Mouse (Mus musculus): Measurements from ENCODE around the gene Pgm1. TPM values are rescaled to one million over a fixed set of nuclear protein-coding genes. Genes with fewer than 3 reads are reported as not detected.

Pgm1 gene
- total RNA-seq, 2 experiments from 2014 or later = 24.7 to 37.9 TPM

GRCm38 (mm10) chr4:99953904-99954303 lies 24.7 kb downstream of the Pgm1 start:
- no peak for ATAC-seq (replicated peaks; ENCODE audit: poor library complexity, severe bottlenecking)

- no peak for ATAC-seq (replicated peaks; ENCODE audit: poor library complexity, severe bottlenecking)
Measured at GRCm38 (mm10) chr4:99955396-99955795, 26.2 kb downstream of the Pgm1 start.

- no peak for ATAC-seq (replicated peaks; ENCODE audit: poor library complexity, severe bottlenecking)
Measured at GRCm38 (mm10) chr4:99957186-99957585, 28.0 kb downstream of the Pgm1 start.

- peak; percentile 71 for ATAC-seq (replicated peaks; ENCODE audit: poor library complexity, severe bottlenecking)
Measured at GRCm38 (mm10) chr4:99958084-99958815, 29.0 kb downstream of the Pgm1 start.

DNA sequence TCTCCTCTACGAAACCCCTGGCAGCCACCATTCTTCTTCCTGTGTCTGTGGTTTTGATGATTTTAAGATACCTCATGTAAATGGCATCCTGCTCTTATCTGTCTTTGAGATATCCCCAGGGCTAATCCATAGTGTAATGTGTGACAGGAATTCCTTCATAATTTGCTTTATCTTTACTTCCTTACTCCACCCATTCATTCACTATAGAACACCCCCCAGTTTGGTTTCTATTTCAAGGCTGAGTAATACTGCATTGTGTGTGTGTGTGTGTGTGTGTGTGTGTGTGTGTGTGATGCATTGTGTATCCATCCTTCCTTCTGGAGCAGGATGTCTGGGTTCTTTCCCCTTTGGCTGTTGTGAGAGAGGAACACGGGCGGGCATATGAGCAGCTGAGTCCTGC lies 30.1 kb downstream of the Pgm1 start:
- no peak for ATAC-seq (replicated peaks; ENCODE audit: poor library complexity, severe bottlenecking)

GRCm38 (mm10) chr4:99966555-99966954 lies 37.3 kb downstream of the Pgm1 start:
- no peak for ATAC-seq (replicated peaks; ENCODE audit: poor library complexity, severe bottlenecking)

DNA sequence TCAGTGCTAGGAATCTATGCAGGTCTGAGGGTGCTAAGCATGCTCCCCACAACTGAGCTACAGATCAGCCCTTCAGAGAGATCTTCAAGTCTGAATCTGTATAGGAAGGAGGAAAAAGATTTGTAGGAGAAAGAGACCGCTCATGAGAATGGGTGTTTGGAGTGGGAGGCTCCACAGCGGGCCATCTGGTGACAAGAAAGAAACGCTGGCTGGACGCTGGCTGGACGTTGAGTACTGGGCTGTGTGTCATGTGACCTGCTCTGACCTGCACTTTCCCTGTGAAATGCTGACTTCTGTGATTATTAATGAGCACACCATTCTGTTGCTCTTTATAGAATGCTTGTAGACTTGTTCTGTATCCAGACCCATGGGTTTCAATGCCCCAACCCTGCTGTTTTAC lies 40.1 kb downstream of the Pgm1 start:
- ATAC-seq (replicated peaks; ENCODE audit: poor library complexity, severe bottlenecking) = no peak

DNA sequence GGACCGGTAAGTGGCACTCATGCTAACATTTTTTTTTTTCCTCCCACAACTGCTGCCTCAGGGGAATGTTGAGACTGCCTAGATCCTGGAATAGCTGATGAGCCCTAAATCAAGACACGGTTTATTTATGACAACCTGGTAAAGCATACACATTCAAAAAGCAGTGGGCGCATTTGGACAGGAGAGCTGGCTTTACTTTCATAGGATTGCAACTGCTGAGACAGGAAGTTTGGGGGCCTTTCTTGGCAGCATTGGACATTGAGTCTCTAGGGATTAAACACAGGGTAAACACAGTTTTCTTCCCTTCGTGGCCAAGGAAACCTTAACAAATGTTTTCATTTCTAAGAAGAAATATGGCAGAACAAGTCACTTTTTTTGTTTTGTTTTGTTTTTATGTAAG lies 40.9 kb downstream of the Pgm1 start:
- no peak for ATAC-seq (replicated peaks; ENCODE audit: poor library complexity, severe bottlenecking)

GRCm38 (mm10) chr4:99972886-99973285 lies 43.7 kb downstream of the Pgm1 start:
- no peak for ATAC-seq (replicated peaks; ENCODE audit: poor library complexity, severe bottlenecking)

DNA sequence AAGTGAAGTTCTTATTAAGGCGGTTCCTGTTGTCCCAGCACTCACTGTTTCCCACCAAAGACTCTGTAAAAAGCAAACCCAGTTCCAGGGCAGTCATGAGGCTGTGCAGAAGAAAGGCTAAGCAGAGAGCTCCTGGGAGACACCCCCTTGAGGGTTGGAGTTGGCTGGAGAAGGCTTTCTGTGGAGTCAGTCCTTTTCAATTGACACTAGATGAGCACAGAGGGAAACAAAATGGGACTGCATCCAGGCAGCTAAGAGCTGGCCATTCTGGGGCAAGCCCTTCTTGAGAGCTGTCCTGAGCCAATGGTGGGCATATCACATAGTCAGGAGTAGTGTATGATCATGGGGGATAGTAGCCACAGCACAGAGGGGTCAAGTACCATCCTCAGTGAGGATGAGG lies 44.7 kb downstream of the Pgm1 start:
- no peak for ATAC-seq (replicated peaks; ENCODE audit: poor library complexity, severe bottlenecking)

DNA sequence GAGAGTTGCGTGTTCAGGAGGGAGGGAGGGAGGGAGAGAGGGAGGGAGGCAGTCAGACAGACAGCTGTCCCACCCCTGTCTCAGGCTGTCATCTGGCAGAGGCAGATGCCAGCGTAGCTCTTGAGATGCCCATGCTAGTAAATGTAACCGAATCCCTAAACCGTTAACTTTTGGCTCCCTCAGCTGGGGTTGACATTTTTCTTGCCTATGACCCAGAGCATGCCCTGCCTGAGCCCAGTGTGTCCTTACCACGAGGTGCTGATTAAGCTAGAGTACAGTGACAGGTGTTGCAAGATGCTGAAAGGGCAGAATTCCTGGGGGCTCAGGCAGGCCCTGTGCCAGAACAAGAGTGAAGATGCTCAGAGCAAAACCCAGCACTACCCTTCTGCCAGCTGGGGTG lies 45.2 kb downstream of the Pgm1 start:
- ATAC-seq (replicated peaks; ENCODE audit: poor library complexity, severe bottlenecking) = no peak

- ATAC-seq (replicated peaks; ENCODE audit: poor library complexity, severe bottlenecking) = no peak
Measured at GRCm38 (mm10) chr4:99979326-99979725, 50.1 kb downstream of the Pgm1 start.

GRCm38 (mm10) chr4:99981216-99981615 lies 52.0 kb downstream of the Pgm1 start:
- no peak for ATAC-seq (replicated peaks; ENCODE audit: poor library complexity, severe bottlenecking)

DNA sequence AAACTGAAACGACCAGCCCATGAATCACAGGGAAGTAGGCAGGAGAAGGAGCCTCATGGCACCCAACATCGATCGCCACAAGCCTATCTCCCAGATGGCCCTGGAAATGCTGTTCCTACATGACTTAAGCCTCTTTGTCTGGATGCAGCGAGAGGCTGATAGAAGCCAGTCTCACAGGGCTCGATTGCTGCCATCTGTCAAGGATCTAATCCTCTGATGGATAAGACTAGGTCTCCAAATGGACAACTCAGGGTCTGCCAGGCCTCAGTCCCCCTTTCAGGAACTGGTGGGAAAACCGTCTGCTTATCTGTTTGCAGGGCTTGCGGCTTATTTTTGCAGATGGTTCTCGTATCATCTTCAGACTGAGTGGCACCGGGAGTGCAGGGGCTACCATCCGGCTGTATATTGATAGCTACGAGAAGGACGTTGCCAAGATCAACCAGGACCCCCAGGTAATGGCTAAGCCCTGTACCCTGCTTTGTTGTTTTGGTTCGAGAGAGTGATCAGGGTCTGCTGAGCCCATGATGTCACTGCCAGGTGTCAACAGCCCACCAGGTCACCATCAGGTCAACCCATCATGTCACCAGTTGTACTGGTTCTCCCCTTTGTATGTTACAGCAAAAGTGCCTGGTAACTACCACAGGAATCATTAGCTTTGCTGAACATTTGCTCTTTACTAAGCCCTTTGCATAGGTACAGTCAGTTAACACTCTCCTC lies 54.6 kb downstream of the Pgm1 start:
- ATAC-seq (replicated peaks; ENCODE audit: poor library complexity, severe bottlenecking) = no peak

DNA sequence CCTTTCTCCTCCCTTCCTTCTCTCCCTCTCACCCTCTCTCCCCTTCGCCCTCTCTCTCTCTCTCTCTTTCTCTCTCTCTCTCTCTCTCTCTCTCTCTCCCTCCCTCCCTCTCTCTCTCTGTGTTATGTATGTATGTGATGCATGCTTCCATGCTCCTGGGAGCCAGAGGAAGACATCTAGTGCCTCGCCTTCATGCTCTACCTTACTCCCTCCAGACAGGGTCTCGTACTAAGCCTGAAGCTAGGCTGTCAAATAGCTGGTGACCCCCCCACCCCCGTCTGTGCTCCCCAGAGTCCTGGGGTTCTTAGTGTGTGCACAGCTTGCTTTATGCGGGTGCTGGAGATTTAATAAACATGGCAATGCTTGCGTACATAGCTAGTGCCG lies 55.1 kb downstream of the Pgm1 start:
- no peak for ATAC-seq (replicated peaks; ENCODE audit: poor library complexity, severe bottlenecking)

DNA sequence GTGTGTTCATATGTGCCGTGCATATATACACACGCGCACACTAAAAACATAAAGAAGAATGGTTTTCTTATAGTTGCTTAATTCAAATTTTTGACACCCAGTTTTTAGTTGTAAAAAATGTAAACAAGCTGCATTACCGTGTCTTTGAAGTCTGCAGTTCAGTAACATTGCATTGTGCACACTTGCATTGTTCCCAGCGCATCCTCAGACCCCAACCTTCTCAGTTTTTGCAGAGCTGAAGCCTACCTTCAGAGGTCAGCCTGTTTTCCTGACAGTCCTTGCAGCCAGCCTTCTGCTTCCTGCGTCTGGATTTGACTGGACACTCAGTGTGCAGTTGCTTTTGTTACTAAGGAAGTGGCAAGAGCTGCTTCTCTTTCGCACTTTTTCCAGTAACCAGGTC lies 55.9 kb downstream of the Pgm1 start:
- ATAC-seq (replicated peaks; ENCODE audit: poor library complexity, severe bottlenecking) = no peak

DNA sequence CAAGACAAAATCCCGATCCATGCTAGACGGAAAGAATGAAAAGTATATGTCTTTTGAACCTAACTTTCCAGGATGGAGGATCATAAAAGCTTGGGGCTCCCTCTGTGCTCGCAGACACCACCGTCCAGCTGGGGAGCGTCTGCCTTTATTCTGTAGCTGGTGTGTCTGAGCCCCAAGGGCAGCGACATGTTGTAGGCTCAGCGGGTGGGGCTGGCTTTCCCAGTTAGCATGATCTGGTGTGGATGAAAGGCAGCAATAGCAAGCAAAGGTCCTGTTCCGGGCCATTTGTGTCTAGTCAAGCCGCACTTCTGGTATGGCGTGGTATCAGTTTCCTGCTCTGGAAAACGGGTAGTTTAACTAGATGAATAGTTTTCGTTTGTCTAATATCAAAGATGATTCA lies 56.4 kb downstream of the Pgm1 start:
- no peak for ATAC-seq (replicated peaks; ENCODE audit: poor library complexity, severe bottlenecking)

DNA sequence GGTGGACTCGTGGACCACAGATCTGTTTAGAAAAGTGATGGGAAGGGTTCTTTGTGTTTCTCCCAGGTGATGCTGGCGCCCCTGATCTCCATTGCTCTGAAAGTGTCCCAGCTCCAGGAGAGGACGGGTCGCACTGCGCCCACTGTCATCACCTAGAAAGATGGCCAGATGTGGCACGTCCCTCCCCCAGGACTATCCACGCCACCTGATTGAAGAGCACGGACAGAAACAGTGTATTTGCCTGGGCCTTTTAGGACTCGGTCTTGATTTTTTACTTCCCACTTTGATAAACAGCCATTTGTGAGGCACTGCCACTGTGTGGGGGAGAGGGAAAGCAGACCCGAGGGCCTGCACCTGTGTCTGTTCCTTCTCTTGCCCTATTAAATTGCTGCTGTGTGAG lies 57.4 kb downstream of the Pgm1 start:
- no peak for ATAC-seq (replicated peaks; ENCODE audit: poor library complexity, severe bottlenecking)

GRCm38 (mm10) chr4:99988771-99989170 lies 59.6 kb downstream of the Pgm1 start:
- no peak for ATAC-seq (replicated peaks; ENCODE audit: poor library complexity, severe bottlenecking)

DNA sequence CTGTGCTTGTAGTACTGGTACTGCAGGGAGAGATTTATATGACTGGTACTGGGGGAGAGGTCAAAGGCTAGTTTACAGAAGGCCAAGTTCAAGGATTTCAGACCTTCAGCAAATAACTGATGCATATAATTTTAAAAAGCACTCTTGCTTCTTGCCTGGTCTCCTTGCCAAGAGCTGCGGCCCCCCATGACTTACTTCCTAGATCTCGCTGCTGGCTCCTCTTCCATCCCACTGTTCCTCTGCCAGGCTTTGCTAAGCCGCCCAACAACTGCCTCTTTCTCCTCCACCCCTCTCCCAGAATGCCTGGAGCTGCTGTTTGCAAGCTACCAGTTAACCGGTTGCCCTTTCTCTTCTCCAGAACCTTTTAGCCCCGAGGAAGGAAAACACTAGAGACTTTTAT lies 71.8 kb downstream of the Pgm1 start:
- ATAC-seq (replicated peaks; ENCODE audit: poor library complexity, severe bottlenecking) = no peak

DNA sequence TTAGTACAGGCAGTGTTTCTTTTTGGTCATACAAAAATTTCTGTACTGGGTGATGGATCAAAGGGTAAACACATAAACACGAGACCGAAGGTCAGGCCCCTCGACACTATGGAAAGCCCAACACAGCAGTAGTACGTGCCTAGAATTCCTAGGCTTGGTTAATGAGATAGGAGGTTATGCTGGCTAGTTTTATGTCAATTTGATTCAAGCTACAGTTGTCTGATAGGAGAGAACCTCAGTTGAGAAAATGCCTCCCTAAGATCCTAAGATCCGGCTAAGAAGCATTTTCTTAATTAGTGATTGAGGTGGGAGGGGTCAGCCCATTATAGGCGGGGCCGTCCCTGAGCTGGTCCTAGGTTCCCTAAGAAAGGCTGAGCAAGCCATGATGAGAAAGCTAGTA lies 72.6 kb downstream of the Pgm1 start:
- ATAC-seq (replicated peaks; ENCODE audit: poor library complexity, severe bottlenecking) = no peak

GRCm38 (mm10) chr4:100007721-100008120 lies 78.5 kb downstream of the Pgm1 start:
- ATAC-seq (replicated peaks; ENCODE audit: poor library complexity, severe bottlenecking) = no peak
